Mouse (Mus musculus) activated CD4-positive, CD25-positive, alpha-beta regulatory T cell, adult 4 months (primary cell): ENCODE results near the gene Repin1. TPM values are rescaled to one million over a fixed set of nuclear protein-coding genes. Genes with fewer than 3 reads are reported as not detected.
"Not testable (repeated sequence)": the region's sequence is repeated elsewhere in the genome, so short reads cannot be mapped to it uniquely, and the experiment has no call there.

Experiments used
- ATAC-seq: one replicate; pipeline ENCODE4 v1.8.0; 2017
- polyA plus RNA-seq, 2 experiments: library from polyadenylated mRNA; unstranded; fragments of 100-300 nt; shearing (Covaris generic); gene quantifications; one replicate each; pipeline ENCODE4 v1.2.1; 2017

Repin1 gene
- polyA plus RNA-seq, 2 experiments from 2014 or later, result 2.1 to 3.3 TPM

GRCm38 (mm10) chr6:48581257-48581656 is 12.4 kb upstream of the Repin1 start:
- no peak for ATAC-seq

GRCm38 (mm10) chr6:48582037-48582436 is 11.6 kb upstream of the Repin1 start:
- no peak for ATAC-seq

- ATAC-seq, result no peak
Observed at GRCm38 (mm10) chr6:48589194-48589750, 4.4 kb upstream of the Repin1 start, which contains the start of gene Gm45021. Gene Gm45021 (plus strand): TSS chr6:48589610.

DNA sequence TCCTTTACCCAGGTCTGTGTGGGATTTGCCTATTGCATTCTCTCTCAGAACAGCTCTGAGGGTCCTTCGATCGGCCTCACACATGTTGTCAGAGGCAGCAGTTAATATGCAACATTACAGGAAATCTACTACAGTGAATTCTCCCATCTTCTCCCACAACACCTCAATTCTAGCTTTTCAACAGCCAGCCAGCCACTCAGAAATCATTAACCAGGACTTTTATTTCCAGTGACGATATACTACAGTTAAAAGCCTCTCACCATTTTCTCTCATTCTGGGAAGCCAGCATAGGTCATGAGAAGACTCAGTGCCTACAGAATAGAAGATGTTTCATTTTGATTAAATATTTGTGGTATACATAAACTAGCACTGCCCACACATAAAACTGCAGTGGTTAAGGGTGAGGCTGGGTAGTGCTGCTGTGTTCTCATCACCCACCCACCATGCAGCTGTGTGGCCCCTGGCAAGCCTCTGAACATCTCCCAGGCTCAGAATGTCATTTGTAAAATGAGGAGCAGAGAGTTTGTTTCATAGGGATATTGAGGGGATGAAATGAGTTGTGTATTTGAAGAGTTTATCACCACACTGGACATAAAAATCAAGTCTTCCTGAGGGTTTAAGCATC is 2.4 kb upstream of the Repin1 start:
- no peak for ATAC-seq

DNA sequence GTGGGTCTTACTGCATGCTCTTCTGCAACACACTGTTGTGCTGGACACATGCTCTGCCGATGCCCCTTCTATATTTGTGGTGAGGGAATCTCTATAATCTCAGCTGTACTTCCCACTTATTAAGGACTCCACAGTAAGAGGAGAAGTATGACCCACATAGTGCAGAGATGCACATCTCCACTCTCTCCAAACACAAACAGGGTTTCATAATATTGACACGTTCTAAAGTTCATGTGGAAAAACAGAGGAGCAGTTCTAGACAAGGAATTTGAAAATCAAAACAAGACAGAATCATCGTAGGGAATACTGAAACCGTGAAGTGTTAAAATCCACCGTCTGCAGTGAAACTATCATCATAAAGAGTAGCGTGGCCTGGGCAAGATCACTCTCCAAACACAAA is 1.8 kb upstream of the Repin1 start:
- ATAC-seq, result no peak

GRCm38 (mm10) chr6:48594043-48594738 is 508 bp downstream of the Repin1 start:
- ATAC-seq, result peak; percentile 63

DNA sequence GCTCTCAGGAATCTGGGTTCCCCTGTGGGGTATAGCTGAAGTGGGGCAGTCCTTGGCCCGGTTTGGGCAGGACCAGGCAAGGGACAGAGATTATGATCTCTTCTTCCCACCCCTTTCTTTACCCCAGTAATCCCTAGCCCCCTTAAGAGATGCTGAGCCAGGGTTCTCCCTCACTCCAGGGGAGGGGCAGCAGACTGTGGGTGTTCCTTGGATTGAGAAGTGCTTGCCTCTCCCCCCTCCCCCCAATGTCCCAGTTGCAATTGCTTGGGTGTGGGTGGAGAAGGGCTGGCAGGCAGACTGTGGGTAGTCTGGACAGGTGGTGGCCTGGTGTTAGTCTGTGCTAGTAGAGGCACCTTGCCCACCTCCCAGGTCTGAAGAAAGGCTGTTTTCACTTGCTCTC is 1.6 kb downstream of the Repin1 start:
- ATAC-seq, result no peak

GRCm38 (mm10) chr6:48596545-48597232 is 3.0 kb downstream of the Repin1 start:
- no peak for ATAC-seq

- ATAC-seq, result no peak
Observed at GRCm38 (mm10) chr6:48597233-48597625, 3.5 kb downstream of the Repin1 start.

DNA sequence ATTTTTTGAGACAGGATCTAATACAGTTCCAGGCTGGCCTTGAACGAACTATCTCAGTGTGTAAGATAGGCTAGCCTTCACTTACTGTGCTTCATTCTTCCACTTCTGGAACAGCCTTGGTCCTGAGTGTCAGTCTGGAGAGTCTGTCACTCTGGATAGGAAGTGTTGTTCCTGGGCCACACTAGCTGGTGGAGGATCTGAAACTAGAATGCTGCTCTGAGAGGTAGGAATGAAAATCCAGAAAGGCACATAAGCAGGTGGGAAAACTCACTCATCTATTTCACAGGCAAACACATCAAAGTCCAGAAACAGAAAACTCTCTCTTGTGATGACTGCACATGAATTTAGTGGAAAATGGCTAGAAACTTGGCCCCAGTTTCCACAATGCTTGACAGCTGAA is 6.9 kb downstream of the Repin1 start:
- no peak for ATAC-seq

GRCm38 (mm10) chr6:48601271-48602079 is 7.8 kb downstream of the Repin1 start, which contains the start of gene Zfp775:
Gene Zfp775 (plus strand): TSS chr6:48602063.
- peak; percentile 97 for ATAC-seq

GRCm38 (mm10) chr6:48602080-48602741 is 8.5 kb downstream of the Repin1 start:
- peak; percentile 51 for ATAC-seq

DNA sequence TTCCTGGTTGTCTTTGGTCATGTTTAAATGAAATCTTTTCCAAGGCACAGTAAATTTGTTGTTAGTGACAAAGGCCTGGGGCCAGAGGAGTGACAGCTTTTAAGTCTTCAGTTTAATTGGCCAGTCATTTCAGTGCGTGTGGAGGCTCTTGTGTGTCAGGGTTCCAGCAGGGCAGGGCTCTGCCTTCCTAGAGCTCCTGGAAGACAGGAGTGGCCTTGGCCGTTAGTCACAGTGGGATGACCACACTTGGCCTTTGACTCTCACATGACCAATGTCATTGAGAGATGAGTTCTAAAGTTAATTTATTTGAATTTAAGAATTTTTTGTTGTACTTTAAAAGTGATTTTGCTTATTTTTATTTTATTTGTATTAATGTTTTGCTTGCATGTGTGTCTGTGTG is 14.4 kb downstream of the Repin1 start:
- ATAC-seq, result no peak

- ATAC-seq, result no peak
Observed at GRCm38 (mm10) chr6:48609512-48609911, 15.8 kb downstream of the Repin1 start.

DNA sequence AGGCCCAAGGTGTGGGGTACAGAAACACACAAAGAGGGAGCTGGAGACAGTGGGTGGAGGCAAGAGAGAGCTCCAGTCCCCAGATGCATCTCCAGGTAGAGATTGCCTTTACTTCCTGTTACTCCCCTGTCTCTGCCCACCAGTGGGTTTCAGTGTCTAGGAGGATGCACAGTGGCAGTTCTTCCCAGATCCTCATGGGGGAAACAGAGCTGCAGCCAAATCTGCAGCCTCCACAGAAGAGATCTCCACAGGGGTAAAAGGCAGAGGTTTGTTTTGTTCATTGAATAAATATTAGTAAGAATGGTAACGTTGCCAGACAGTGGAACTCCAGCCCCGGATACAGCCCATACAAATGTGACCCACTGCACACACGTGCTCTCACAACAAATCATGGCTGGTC is 17.0 kb downstream of the Repin1 start:
- ATAC-seq, result no peak

DNA sequence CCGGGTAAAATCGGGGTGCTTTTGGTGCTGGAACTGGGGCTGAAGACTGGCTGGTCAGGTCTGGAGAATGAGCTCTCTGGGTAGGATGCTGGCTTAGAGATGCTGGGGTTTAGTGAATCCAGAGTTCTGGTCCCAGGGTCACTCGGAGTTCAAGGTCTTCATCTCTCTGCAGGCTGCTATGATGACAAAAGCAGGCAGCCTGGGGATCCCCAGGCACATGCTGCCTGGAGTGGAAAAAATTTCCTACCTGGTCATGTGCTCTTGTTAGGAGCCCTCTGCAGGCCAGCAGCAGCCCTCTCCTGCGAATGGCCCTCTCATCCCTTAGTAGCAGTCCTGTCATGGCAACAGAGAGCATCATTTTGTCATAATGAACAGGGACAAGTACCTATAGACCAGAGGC is 19.8 kb downstream of the Repin1 start:
- ATAC-seq, result no peak

DNA sequence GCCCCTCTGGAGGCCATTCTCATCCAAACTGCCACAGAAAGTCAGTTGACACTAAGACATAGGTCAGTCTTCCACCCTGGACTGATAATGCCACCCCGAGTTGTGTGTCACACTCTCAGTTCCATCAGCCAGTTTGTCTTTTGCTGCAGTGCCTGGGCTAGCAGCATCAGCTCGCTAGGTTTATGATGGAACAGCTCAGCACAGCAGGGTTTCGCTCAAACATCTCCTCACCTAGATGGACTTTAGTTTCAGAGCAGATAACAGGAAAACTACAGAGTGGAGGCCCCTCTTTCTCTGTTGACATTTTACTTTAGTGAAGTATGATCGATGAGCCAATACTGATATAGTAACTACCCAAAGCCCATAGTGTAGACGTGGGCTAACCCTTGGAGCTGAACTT is 21.1 kb downstream of the Repin1 start:
- ATAC-seq, result no peak

GRCm38 (mm10) chr6:48620031-48620430 is 26.3 kb downstream of the Repin1 start:
- ATAC-seq, result no peak

DNA sequence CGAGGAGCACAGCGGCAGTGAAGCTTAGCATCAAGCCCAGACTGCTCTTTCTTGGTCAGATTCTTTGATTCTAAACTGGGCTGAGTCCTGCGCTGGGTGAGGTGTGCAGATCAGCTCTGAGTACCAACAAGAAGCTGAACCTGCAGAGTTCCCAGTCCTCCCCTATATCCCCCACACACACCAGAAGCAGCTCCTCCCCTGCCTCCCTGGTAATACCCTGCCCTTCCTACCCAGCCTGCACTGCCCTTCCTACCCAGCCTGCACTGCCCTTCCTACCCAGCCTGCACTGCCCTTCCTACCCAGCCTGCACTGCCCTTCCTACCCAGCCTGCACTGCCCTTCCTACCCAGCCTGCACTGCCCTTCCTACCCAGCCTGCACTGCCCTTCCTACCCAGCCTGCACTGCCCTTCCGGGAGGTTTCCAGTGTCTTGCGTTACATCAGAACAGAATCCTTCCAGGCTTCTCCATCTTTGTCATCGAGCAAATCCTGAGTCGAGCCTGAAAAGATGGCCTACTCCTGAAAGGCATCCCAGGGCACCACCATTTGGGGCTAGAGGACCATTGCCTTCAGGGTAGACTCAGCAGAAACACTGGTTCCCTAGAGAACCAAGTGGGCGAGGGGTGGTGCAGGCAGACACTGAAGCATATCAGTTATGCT is 28.6 kb downstream of the Repin1 start:
- ATAC-seq, result not testable (repeated sequence)

GRCm38 (mm10) chr6:48623460-48623859 is 29.8 kb downstream of the Repin1 start:
- ATAC-seq, result no peak

GRCm38 (mm10) chr6:48626464-48626863 is 32.8 kb downstream of the Repin1 start, which contains the start of gene AI854703:
Gene AI854703 (plus strand): TSS chr6:48626764.
- no peak for ATAC-seq
